Mouse (Mus musculus): Measurements from ENCODE around the gene Baiap2. TPM values are rescaled to one million over a fixed set of nuclear protein-coding genes. Genes with fewer than 3 reads are reported as not detected.
A peak's percentile ranks its signal among the peaks of the same experiment; 100 is the strongest.

The Baiap2 gene
- polyA plus RNA-seq, 1 experiment from 2014 or later = 4.2 TPM

GRCm38 (mm10) chr11:119934773-119935172, 7.8 kb upstream of the Baiap2 start:
- WGBS = 72% methylated on average over 8 of the region's 8 CpGs
- no peaks in the 10 kb centered on the region for H3K36me3 ChIP-seq (ENCODE audit: control insufficient read depth, insufficient read depth)
- H3K27ac ChIP-seq (ENCODE audit: low read depth, low read length) = no peak overlapping the region

GRCm38 (mm10) chr11:119935457-119935856, 7.1 kb upstream of the Baiap2 start:
- H3K27me3 ChIP-seq (replicated peaks; ENCODE audit: control insufficient read depth, insufficient read depth, low read length) = no peaks in the 10 kb centered on the region
- H3K36me3 ChIP-seq (ENCODE audit: control insufficient read depth, insufficient read depth) = no peaks in the 10 kb centered on the region
- no peaks in the 10 kb centered on the region for H3K9me3 ChIP-seq (ENCODE audit: control insufficient read depth)
- peak; percentile 90 for TF ChIP-seq CTCF (IDR thresholded peaks at IDR 0.05; ENCODE audit: low read depth)
- no peak overlapping the region for H3K4me3 ChIP-seq (ENCODE audit: low read depth, low read length)
- no peak for ATAC-seq
- WGBS = 34% methylated on average over 6 of the region's 6 CpGs
- H3K27ac ChIP-seq (ENCODE audit: low read depth, low read length) = no peak overlapping the region
- H3K4me2 ChIP-seq (replicated peaks; ENCODE audit: low read depth) = no peak overlapping the region
- H3K9ac ChIP-seq (ENCODE audit: low read depth, low read length) = no peak overlapping the region
- peaks cover 17% of the 10 kb centered on the region; the same call in 1 of the 2 replicates for H3K4me1 ChIP-seq (replicated peaks; ENCODE audit: control insufficient read depth, insufficient read depth, low read length)

More at GRCm38 (mm10) chr11:119934773-119935172, 7.8 kb upstream of the Baiap2 start:
- no peak for ATAC-seq
- Histone ChIP-seq H3K4me3 (ENCODE audit: low read depth, low read length) (no peak overlapping the region), H3K27me3 (replicated peaks; ENCODE audit: control insufficient read depth, insufficient read depth, low read length) (no peaks in the 10 kb centered on the region), H3K4me2 (replicated peaks; ENCODE audit: low read depth) (no peak overlapping the region), H3K9me3 (ENCODE audit: control insufficient read depth) (no peaks in the 10 kb centered on the region), H3K4me1 (replicated peaks; ENCODE audit: control insufficient read depth, insufficient read depth, low read length) (peaks cover 17% of the 10 kb centered on the region; the same call in 1 of the 2 replicates), H3K9ac (ENCODE audit: low read depth, low read length) (no peak overlapping the region)
- no peak for TF ChIP-seq CTCF (IDR thresholded peaks at IDR 0.05; ENCODE audit: low read depth)

- TF ChIP-seq CTCF (IDR thresholded peaks at IDR 0.05; ENCODE audit: low read depth) = no peak
- H3K4me3 ChIP-seq (ENCODE audit: low read depth, low read length) = no peak overlapping the region
- H3K9me3 ChIP-seq (ENCODE audit: control insufficient read depth) = no peaks in the 10 kb centered on the region
- 75% methylated on average over 2 of the region's 2 CpGs for WGBS
- no peaks in the 10 kb centered on the region for H3K36me3 ChIP-seq (ENCODE audit: control insufficient read depth, insufficient read depth)
- peaks cover 17% of the 10 kb centered on the region; the same call in 1 of the 2 replicates for H3K4me1 ChIP-seq (replicated peaks; ENCODE audit: control insufficient read depth, insufficient read depth, low read length)
- no peak for ATAC-seq
- no peak overlapping the region for H3K9ac ChIP-seq (ENCODE audit: low read depth, low read length)
- H3K27me3 ChIP-seq (replicated peaks; ENCODE audit: control insufficient read depth, insufficient read depth, low read length) = no peaks in the 10 kb centered on the region
- H3K27ac ChIP-seq (ENCODE audit: low read depth, low read length) = no peak overlapping the region
- H3K4me2 ChIP-seq (replicated peaks; ENCODE audit: low read depth) = no peak overlapping the region
Observed at GRCm38 (mm10) chr11:119936456-119936855, 6.1 kb upstream of the Baiap2 start.

- H3K4me3 ChIP-seq (ENCODE audit: low read depth, low read length) = no peak overlapping the region
- no peaks in the 10 kb centered on the region for H3K9me3 ChIP-seq (ENCODE audit: control insufficient read depth)
- H3K9ac ChIP-seq (ENCODE audit: low read depth, low read length) = no peak overlapping the region
- WGBS = 55% methylated on average over 12 of the region's 12 CpGs
- ATAC-seq = no peak
- H3K4me1 ChIP-seq (replicated peaks; ENCODE audit: control insufficient read depth, insufficient read depth, low read length) = peaks cover 17% of the 10 kb centered on the region; the same call in 1 of the 2 replicates
- no peak overlapping the region for H3K4me2 ChIP-seq (replicated peaks; ENCODE audit: low read depth)
- H3K36me3 ChIP-seq (ENCODE audit: control insufficient read depth, insufficient read depth) = no peaks in the 10 kb centered on the region
- H3K27me3 ChIP-seq (replicated peaks; ENCODE audit: control insufficient read depth, insufficient read depth, low read length) = no peaks in the 10 kb centered on the region
- TF ChIP-seq CTCF (IDR thresholded peaks at IDR 0.05; ENCODE audit: low read depth) = no peak
- no peak overlapping the region for H3K27ac ChIP-seq (ENCODE audit: low read depth, low read length)
Observed at GRCm38 (mm10) chr11:119937216-119937615, 5.3 kb upstream of the Baiap2 start.

GRCm38 (mm10) chr11:119937772-119938502, 4.6 kb upstream of the Baiap2 start:
- no peaks in the 10 kb centered on the region for H3K27me3 ChIP-seq (replicated peaks; ENCODE audit: control insufficient read depth, insufficient read depth, low read length)
- no peaks in the 10 kb centered on the region for H3K9me3 ChIP-seq (ENCODE audit: control insufficient read depth)
- TF ChIP-seq CTCF (IDR thresholded peaks at IDR 0.05; ENCODE audit: low read depth) = no peak
- peak overlapping the region; percentile 17; the same call in 1 of the 2 replicates for H3K9ac ChIP-seq (ENCODE audit: low read depth, low read length)
- no peak for ATAC-seq
- no peaks in the 10 kb centered on the region for H3K36me3 ChIP-seq (ENCODE audit: control insufficient read depth, insufficient read depth)
- H3K4me1 ChIP-seq (replicated peaks; ENCODE audit: control insufficient read depth, insufficient read depth, low read length) = peaks cover 17% of the 10 kb centered on the region; the same call in 1 of the 2 replicates
- 52% methylated on average over 19 of the region's 19 CpGs for WGBS
- H3K4me2 ChIP-seq (replicated peaks; ENCODE audit: low read depth) = 0 out of 2 replicates have a peak overlapping the region, but pooled peaks have one; percentile 4
- no peak overlapping the region for H3K27ac ChIP-seq (ENCODE audit: low read depth, low read length)
- H3K4me3 ChIP-seq (ENCODE audit: low read depth, low read length) = no peak overlapping the region

- 0 out of 2 replicates have a peak overlapping the region, but pooled peaks have one; percentile 8 for H3K27ac ChIP-seq (ENCODE audit: low read depth, low read length)
- H3K9ac ChIP-seq (ENCODE audit: low read depth, low read length) = 0 out of 2 replicates have a peak overlapping the region, but pooled peaks have one; percentile 4
- H3K4me1 ChIP-seq (replicated peaks; ENCODE audit: control insufficient read depth, insufficient read depth, low read length) = peaks cover 24% of the 10 kb centered on the region
- H3K27me3 ChIP-seq (replicated peaks; ENCODE audit: control insufficient read depth, insufficient read depth, low read length) = no peaks in the 10 kb centered on the region
- ATAC-seq = no peak
- 0 out of 2 replicates have a peak, but pooled peaks have one; percentile 2 for TF ChIP-seq CTCF (IDR thresholded peaks at IDR 0.05; ENCODE audit: low read depth)
- H3K4me2 ChIP-seq (replicated peaks; ENCODE audit: low read depth) = peak overlapping the region; percentile 4; the same call in 1 of the 2 replicates
- no peaks in the 10 kb centered on the region for H3K36me3 ChIP-seq (ENCODE audit: control insufficient read depth, insufficient read depth)
- no peak overlapping the region for H3K4me3 ChIP-seq (ENCODE audit: low read depth, low read length)
- H3K9me3 ChIP-seq (ENCODE audit: control insufficient read depth) = no peaks in the 10 kb centered on the region
- 37% methylated on average over 8 of the region's 8 CpGs for WGBS
Observed at GRCm38 (mm10) chr11:119939073-119939710, 3.4 kb upstream of the Baiap2 start.
